Mouse (Mus musculus): ENCODE measurements around the gene Gm1113.

Gene Gm1113

DNA sequence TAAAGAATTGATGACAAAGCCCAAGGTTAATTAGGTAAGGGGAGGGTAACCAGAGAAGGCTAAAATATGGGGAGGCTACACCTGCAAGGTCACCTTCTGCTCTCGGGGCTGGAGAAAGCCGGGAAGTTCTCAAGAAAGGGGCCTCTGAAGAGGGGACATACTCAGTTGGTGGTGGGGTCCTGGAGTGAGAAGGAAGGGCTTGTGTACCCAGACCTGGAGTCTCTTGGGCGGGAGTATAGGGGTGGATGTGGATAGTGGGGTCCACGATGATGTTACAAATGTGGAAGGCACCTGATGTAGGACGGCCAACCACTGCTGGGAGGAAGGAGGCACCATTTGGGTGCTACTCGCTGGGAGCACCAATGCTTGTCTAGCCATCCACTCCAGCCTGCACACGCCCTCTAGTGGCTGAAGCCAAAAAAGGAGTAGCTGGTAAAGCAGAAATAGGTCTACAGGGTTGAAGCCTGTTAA, 5.9 kb upstream of the Gm1113 start:
- DNase-seq: peak; percentile 62

DNA sequence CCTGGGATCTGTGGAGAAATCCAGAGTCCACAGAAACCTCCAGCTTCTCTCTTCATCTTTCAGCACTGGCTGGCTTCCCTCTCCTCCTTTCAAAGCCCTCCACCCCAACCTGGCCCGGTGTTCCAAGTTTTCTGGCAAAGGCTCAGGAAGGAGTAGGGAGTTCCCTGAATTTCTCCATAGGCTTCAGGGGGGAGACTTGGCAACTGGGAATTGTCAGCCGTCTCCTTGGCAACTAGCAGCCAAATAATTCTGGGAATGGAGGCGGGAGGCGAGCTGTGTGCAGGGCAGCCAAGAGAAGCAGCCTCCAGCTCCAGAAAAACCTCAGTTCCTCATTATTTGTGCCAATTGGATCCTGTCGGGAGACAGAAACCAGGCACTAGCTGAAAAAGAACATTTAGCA, 5.5 kb upstream of the Gm1113 start:
- DNase-seq: peak; percentile 24

DNA sequence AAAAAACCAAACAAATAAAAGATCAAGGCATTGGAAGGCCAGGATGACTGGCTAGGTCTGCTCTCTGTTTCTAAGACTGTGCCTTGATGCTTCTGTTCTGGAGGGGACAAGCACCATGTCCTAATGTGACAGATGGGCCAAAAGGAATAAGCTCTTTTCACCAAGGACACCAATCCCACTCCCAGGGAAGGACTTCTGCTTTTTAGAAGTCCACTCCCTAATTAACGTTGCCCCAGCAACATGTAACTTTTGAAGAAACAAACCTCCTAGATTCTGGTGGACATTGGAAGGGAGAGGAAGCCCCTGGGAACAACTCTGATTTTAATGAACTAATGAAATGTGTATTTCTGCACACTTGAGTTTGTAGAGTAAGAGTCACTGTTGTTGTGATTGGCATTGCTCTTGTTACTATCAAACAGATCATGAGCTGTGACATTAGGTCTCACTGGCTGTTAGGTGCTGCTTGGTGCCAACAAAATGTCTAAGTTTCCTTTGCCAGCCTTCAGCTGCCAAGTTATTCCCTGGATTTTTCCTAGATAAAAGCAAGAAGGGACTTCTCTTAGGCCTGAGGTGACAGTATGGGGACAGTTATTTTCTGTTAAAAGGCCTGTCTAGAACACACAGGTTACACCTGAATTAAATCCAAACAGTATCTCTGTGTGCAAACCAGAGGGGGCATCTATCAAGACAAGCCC, 4.9 kb upstream of the Gm1113 start:
- DNase-seq: no peak

DNA sequence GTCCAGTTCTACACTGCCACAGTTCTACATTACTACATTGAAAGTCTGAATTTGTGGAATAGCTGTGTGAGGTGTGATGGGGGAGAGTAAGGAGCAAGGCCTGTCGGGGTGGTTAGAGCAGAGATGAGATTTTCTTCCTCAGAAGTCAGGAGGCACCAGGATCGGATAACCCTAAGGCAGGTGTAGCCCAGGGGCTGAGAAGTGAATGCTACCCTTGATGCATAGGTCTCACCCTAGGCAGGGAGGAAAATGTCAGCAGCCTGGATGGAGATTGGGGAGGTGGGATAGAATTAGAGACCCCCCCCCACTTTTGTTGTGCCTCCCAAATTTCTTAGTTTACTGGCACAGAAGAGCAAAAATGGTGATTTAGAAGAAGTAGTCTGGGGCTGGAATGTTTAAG, 4.2 kb upstream of the Gm1113 start:
- no peak for DNase-seq

DNA sequence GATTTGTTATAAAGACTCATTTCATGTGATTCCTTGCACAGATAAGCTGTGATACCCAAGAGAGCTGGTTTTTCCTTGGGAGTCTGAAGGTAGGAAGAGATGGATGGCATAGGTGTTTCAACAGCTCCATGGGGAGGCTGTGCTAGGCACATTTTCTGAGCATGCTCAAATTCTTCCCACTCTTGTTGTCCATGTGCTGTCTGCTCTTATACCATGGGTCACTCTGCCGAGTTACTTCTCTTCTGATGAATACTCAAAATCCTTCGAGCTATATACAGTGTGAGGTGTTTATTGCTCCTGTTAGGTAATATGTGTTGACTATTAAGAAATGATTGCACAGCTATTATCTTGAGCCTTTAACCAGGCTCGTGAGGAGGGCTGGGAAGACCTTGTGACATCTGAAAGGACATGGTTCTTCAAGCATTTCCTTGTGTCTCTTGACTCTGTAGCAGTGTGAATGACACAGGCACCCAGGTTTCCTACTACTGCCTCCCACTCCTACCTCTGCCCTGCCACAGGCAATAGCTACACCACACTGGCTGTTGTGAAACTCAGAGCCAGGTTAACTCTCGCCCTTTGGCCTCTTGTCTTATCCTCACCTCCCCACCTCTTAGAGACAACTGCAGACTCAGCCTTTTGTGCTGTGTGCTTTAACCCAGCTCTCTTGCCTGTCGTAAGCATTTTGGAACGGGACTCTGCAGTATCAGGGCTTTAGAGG, 2.7 kb upstream of the Gm1113 start:
- DNase-seq: no peak

DNA sequence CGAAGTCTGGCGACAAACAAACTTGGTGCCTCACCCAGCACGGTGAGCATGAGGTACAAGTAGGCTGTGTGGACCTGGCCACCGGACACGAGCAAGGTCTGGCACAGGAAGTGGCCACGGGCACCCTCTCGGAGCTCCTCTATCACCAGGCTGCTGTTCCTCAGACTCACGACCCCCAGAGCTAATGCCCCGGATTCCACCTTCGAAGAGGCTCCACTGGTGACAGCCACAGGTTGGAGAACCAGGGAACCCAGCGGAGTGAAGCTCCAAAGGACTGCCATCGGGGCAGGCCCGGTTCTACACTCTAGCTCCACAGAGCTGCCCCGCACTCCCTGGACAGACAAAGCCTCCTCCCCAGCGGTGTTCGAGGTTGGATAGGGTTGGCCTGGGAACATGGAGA, 1.4 kb downstream of the Gm1113 start:
- DNase-seq: no peak

DNA sequence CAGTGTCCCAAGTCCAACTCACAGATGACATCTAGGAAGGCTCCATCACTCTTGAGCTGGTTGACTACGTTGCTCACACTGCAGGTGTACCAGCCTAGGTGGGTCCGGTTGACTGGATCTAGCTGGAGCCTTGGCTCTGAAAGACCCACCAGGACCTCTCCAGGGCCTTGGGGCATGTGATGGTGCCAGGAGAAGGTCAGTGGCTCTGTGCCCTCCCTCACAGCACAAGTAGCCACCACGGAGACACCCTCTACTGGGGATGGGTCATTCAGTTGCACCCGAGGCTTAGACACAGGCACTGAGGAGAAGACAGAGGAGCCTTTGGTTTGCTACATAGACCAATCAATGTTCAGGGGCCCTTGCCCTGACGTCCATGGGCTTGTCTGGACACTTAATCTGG, 1.9 kb downstream of the Gm1113 start:
- DNase-seq: no peak

DNA sequence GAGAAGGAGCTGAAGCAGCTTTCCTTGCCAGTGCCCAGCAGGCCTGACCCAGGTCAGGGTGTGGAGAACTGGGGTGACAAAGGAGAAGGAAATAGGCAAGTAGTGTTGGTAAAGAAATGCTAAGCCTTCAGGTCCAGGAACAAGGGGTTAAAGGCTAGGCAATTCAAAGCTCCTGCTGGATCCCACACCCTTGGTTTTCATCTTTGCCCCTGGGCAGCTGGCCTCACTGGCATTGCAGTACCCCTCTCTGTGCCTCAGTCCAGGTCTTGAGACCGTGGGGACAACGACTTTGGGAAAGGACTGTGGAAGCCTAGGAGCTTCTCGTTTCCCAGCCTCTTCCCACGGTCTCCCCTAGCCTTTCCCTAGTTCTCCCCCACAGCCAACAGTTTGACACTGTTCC, 4.2 kb downstream of the Gm1113 start:
- no peak for DNase-seq

DNA sequence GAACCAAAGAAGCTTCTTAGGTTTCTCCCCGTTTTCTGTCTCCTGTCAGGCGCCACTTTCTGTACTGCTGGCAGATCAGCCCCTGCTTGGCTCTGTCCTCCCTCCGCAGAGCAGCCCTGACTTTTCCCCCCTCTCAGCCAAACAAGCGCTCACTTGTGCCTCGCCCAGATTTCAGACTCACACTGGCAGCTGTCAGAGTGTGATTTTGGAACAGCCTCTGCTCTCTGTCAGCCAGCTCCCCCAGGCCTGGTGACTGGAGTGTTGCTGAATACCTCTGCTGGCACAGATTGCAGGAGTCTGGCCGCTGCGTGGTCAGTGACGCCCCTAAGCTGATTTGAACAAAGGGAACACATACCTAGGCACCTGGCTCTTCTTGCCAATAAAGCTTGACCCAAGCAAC, 9.8 kb downstream of the Gm1113 start:
- no peak for DNase-seq

DNA sequence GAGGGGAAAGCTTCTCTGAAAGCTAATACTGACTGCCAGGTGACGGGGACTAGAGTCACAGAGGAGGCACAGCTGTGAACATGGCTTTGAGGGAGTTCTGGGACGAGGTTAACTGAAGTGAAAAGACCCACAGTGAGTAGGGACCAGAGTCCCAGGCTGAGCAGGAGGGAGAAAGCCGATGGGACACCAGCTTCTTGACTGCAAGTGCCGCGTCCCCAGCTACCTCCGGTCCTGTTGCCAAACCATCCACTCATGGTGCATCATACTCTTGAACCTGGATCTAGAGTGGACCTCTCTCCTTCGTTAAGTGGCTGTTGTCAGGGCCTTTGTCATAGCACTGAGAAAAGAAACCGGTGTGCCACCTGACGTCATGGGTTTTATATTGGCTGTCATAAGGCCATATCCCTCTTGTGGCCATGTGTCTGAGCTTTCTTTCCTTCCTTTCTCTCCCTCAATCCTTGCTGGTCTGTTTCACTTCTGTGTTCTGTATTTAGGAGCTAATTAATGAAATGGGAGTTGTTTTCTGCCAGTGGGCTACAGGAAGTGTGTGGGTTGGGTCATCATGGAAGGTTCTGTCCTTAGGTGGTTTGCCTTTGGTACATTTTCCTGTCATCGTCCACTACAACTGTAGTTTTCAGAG, 15.6 kb downstream of the Gm1113 start:
- DNase-seq: no peak

DNA sequence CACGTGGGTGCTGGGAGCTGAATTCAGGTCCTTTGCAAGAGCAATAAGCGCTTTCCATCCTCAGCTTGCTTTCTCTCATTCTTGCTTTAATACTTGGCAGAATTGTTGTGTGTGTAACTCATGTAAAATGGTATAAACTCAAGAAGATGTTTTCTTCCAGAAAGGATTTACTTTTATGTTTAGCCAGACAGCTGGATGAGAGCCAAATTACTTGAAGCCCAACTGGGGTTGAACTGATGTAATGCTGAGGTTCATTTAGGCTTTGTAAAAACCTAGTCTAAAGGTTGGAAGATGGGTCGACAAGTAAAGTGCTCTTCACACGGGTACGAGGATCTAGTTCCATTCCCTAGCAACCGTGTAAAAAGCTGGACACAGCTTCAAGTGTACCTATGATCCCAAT, 18.1 kb downstream of the Gm1113 start:
- no peak for DNase-seq

DNA sequence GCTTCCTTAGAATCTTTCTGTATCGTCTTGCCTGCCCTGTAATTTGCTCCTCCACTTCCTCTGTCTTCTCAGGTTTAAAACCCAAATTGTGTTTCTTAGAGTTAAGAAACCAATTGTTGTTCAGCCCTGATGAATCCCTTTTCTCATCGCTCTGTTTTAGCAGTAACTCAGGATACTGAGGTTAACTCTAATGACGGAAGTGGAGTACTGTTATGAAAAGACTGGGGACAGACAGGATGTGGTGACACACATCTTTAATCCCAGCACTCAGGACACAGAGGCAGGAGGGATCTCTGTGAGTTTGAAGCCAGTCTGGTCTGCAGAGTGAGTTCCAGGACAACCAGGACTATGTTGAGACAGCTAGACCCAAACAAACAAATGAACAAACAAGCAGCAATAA, 22.6 kb downstream of the Gm1113 start:
- DNase-seq: no peak

DNA sequence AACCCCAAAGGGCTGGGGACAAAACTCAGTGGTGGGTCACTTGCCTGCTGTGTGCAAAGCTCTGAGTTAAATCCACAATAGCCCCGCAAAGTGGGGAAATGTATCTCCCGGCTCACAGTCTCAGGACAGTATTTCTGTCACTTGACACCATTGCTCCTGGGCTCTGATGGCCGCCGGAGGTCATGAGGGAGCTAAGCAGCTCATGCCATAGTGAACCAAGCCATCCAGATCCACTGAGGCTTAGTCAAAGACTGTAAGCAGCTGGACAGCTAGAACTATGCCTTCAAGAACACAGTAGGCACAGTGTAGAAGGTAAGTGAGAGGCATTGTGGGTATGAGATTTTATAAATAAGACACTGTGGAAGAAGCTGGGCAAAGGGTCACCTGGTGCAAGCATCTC, 23.1 kb downstream of the Gm1113 start:
- DNase-seq: no peak

DNA sequence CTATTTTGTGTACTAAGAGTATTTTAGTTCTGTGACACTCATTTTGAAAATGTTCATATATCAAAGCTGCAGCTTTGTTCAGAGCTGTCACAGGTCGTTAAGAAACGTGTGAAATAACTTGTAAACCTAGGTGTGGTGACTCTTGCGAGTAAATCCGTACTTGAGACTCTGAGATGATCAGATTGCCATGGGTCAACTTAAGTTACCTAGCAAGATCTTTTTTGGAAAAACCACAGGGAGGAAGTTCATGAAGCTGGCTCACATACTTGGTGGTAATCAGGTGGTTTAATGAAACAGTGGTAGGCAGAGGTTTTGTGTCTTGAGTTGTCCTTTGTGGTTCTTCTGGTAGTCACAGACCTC, 24.4 kb downstream of the Gm1113 start:
- no peak for DNase-seq

DNA sequence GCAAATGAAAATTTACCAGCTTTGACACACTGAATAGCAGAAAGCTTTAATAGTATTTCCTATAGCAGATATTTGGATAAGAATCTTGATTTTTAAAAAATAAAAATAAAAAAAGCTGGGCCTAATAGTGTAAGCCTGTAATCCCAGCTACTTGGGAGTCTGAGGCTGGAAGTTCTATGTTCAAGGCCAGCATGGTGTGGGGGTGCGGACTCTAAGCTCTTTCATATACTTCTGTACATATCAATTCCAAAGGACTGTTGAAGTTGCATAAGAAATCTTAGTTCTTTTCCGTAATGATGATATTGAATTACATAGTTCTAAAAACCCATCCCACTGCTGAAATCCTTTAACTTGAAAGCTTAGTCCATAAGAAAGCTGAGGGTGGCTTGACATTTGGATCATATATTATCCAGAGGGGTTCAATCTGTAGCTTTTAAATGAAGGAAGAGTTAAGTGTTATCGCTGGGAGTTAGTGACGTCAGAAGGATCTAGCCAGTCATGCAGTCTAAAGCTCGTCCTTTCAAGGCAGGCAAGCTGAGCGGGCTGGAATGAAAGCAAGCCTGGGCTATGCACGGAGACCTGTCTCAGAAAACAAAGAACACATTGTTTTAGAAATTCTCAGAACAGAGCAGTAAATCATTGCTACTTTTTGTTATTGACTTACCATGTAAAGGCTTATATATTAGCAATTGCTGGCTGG, 24.9 kb downstream of the Gm1113 start:
- no peak for DNase-seq

DNA sequence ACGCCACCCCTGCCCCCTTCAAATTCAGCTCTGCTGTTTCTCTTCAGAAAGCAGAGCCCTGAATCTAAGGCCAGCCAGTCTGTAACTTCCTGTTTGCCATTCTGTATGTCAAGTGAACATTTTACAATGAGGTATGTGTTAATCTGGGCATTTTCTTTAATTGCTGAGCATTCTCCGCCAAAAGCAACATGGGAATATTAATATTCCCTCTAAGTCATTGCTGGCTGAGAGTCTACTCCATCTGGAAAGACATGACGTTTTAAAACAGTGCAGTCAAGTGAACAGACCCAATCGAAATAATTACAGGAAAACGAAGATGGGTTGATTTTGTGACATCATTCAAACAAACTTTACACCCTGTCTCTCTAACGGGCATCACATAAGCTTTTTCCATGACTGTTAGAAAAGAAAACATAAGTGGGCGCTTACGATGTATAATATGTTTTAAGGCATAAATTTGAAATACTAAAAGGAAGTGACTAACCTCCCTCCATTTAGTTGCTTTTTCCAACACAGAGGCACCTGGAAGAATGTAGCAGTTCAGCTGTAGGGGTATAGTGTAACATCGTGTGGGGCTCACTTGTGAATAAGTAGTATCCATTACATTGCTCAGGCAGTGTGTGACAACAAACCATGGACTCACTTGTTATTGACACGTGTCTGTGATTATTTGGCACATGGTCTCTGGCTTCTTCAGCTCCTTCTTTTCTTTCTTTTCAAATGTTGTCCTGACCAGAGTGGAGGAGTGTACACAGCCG, 26.8 kb downstream of the Gm1113 start:
- DNase-seq: no peak

DNA sequence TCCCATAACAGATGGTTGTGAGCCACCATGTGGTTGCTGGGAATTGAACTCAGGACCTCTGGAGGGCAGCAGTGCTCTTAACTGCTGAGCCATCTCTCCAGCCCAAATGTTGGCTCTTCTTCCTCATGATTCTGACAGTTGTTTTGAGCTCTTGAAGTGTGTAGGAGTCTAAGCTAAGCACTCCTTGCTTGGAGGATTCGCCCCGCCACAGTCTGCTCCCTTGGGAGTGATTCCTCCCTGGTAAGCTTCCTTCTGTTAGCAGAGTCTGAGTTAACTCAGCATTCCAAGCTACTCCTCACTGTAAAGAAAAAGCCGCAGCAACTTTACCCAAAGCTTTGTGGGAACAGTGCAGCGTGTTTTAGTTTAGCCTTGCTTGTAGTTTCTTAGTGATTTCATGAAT, 29.6 kb downstream of the Gm1113 start:
- DNase-seq: no peak

DNA sequence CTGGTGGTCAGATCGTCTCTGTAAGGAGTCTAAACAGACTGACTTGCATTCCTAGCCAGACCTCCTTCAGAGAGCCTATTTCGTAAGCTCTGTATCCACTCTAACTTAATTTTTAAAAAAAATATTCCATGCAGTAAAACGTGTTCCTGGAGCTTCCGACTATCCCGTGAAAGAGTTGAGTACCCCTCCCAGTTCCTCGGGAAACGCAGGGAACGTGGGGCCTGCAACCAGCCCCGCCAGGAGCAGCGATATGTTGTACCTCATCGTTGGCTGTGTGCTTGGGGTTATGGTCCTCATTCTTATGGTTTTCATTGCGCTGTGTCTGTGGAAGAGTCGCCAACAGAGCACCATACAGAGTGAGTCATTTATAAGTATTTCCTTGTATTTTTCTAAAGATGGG, 31.5 kb downstream of the Gm1113 start:
- no peak for DNase-seq

DNA sequence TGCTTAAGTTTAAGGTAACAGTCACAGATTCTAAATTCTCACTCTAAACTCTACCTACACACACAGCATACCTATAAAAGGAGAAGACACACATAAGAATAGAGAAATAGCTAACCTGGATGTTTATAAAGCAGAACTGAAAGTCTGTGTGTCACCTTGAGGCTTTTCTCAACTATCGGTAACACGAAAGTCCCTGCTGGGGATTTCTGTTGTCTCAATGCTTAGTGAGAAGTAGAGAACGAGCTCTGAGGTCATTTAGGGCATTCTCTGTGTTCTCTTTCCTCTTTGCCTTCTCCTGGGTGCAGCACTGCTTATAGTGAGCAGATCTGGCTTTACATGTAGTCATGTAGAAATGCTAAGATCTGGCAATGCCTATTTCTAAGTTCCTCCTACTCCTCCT, 34.1 kb downstream of the Gm1113 start:
- DNase-seq: no peak

DNA sequence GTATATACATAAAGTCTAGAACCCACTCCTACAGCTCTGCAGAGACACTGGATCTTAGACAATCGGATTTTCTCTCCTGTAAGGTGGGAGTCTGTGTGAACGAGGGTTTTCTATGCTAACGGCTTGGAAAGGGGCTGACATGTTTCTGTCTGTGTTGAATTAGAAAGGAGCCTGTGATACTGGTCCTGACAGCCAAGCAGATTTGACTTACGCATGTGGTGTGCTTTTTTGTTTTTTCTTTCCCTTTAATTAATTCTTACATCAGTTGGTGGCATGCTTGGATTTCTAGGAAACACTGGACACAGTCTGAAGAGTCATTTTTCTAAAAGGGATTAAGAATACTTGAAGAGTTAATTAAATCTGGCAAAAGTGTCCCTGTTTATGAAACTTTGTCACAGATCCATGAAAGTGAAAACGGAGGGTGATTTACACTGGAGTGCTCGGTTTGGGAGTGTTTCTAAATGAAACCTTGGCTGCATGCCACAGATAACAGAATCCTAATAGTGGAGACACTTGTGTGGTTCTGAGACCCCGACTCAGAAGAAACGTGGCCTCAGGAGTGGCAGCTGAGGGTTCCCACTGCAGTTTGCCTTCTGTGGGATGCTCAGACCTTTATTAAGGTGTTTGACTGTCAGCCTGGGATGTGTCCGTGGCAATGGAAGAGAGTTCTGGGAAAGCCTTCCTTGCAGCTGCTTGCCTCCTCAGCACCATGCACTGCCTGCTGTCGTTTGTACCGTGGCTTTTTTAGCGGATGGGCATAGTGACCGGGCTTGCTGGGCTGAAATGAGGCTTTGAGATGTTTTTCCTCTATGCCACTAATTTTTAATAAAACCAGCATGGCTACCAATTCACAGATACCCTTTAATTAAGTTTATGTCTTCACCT, 35.8 kb downstream of the Gm1113 start:
- no peak for DNase-seq

DNA sequence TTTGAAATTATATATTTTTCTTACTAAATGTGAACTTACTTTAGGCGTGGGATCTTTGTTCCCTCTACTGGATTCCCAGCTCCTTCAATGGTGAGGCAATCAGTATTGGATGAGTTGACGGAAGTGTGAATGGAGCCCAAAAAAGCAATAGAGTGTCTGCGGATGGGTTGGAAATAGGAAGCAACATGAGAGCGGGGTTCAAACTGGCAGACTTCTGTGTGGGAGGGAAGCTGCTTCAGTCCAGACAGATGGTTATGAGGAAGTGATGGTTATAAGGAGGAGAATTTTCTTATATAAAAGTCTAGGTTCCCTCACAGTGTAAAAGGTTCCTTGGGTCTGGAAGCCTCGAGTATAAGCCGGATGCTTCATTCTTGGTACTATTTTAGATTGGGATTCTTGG, 38.6 kb downstream of the Gm1113 start:
- no peak for DNase-seq

DNA sequence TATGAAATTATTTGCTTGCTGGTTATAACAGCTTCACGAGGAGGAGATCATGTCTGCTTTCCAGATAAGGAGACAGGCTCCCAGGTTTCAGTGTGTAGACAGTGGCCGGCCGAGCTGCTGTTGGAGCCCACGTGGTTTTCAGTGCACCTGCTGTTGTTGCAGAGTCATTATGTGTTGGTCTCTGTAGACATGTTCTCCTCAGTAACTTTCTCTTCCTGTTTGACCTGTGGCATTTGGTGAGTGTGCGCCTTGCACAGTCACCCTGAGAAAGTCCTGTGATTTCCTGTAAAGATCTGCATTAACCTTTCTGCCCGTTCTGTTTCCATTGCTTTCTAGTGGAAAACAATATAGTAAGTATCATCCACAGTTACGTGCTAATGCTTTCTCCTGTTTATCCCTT, 42.7 kb downstream of the Gm1113 start:
- DNase-seq: no peak
